Mouse (Mus musculus) forebrain, embryonic 11.5 days (tissue): ENCODE results near the gene Gm20388. TPM values are rescaled to one million over a fixed set of nuclear protein-coding genes. Genes with fewer than 3 reads are reported as not detected.
"Not testable (repeated sequence)": the region's sequence is repeated elsewhere in the genome, so short reads cannot be mapped to it uniquely, and the experiment has no call there.

Experiments used
- ATAC-seq: fragments of 200-750 bp; cut with Nextera tagmentation; replicated peaks from 2 replicates; pipeline ENCODE4 v1.8.0; 2017; ENCODE audit warnings: moderate TSS enrichment; ENCODE audit not compliant: low FRiP score
- DNase-seq: peaks from one replicate; pipeline ENCODE4 v3.0.0-alpha.2; 2017; ENCODE audit warnings: low spot score
- H3K27ac ChIP-seq: fragments of 300-500 bp; sonication (generic); 2 replicates; pipeline ENCODE4 v1.5.1; 2014; ENCODE audit warnings: low read depth, low read length
- H3K27me3 ChIP-seq: fragments of 300-500 bp; sonication (generic); 2 replicates; pipeline ENCODE4 v1.6.1; 2014; ENCODE audit warnings: mild to moderate bottlenecking, low read length, mixed read lengths; ENCODE audit not compliant: control insufficient read depth, insufficient read depth
- H3K36me3 ChIP-seq: fragments of 300-500 bp; sonication (generic); 2 replicates; pipeline ENCODE4 v1.6.1; 2014; ENCODE audit warnings: mild to moderate bottlenecking, low read length, moderate library complexity, mixed read lengths; ENCODE audit not compliant: control insufficient read depth, insufficient read depth
- H3K4me1 ChIP-seq: fragments of 300-500 bp; sonication (generic); replicated peaks from 2 replicates; pipeline ENCODE4 v1.6.1; 2014; ENCODE audit warnings: low read length, mixed read lengths; ENCODE audit not compliant: control insufficient read depth, insufficient read depth
- H3K4me2 ChIP-seq: fragments of 300-500 bp; sonication (generic); 2 replicates; pipeline ENCODE4 v1.6.1; 2014; ENCODE audit warnings: low read depth, mild to moderate bottlenecking, low read length, moderate library complexity, mixed read lengths; ENCODE audit not compliant: severe bottlenecking
- H3K4me3 ChIP-seq: fragments of 300-500 bp; sonication (generic); 2 replicates; pipeline ENCODE4 v1.5.1; 2014; ENCODE audit warnings: low read depth, low read length
- H3K9ac ChIP-seq: fragments of 300-500 bp; sonication (generic); 2 replicates; pipeline ENCODE4 v1.6.1; 2014; ENCODE audit warnings: low read length
- H3K9me3 ChIP-seq: fragments of 300-500 bp; sonication (generic); 2 replicates; pipeline ENCODE4 v1.6.1; 2016; ENCODE audit warnings: low read length, mixed read lengths; ENCODE audit not compliant: control insufficient read depth
- WGBS: fragments of 180-500 bp; shearing (Covaris S2); extraction: QIAGEN DNeasy Blood & Tissue Kit; methylation state at CpG from one replicate; pipeline ENCODE4 v1.1.7; 2014; 5-methylcytosine and 5-hydroxymethylcytosine counted together
- polyA plus RNA-seq: library from polyadenylated mRNA; unstranded; fragments of >200 nt; fragmentation: Nextera tagmentation; extraction: Ambion mirVana; gene quantifications from 2 replicates; pipeline ENCODE4 v1.2.1, GENCODE M21; 2014

Gm20388 gene
- polyA plus RNA-seq, 1 experiment from 2014 or later: not detected

GRCm38 (mm10) chr8:123257593-123257992, 3347.0 kb downstream of the Gm20388 start:
- 85% methylated on average over 8 of the region's 8 CpGs for WGBS
- peaks cover 12% of the 10 kb centered on the region for H3K4me1 ChIP-seq
- not testable (repeated sequence) for DNase-seq, ATAC-seq, H3K27ac ChIP-seq, H3K4me3 ChIP-seq, H3K9me3 ChIP-seq, H3K9ac ChIP-seq, H3K4me2 ChIP-seq, H3K27me3 ChIP-seq, H3K36me3 ChIP-seq

GRCm38 (mm10) chr8:123267926-123268656, 3357.4 kb downstream of the Gm20388 start:
- WGBS: 85% methylated on average over 14 of the region's 14 CpGs
- peaks cover 7% of the 10 kb centered on the region; the same call in 1 of the 2 replicates for H3K36me3 ChIP-seq
- no peaks in the 10 kb centered on the region for H3K4me1 ChIP-seq
- no peak overlapping the region for H3K9ac ChIP-seq
- ATAC-seq (no peak), DNase-seq (no peak)
- no peak overlapping the region for H3K4me3 ChIP-seq
- H3K9me3 ChIP-seq: no peaks in the 10 kb centered on the region
- no peak overlapping the region for H3K4me2 ChIP-seq
- H3K27ac ChIP-seq: no peak overlapping the region
- H3K27me3 ChIP-seq: no peaks in the 10 kb centered on the region

DNA sequence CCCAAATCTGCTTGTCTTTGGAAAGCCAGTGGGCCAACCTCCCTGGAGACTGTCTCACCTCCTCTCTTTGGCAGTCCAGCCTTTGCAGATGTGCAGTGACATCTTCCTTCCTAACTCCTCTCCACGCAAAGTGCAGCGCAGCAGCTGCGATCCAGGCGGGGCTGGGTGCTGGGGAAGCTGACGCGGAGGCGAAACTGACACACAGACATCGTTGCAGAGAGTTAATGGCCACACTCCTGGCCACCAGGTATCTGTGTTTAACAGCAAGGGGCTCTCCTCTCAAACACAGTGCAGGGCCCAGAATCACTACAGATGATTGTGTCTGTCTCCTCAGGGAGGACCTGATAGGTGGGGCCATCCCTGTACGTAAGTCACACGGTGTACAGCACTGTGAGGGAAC, 3360.5 kb downstream of the Gm20388 start:
- no peak for DNase-seq
- H3K4me2 ChIP-seq: no peak overlapping the region
- H3K4me3 ChIP-seq: no peak overlapping the region
- 90% methylated on average over 10 of the region's 10 CpGs for WGBS
- no peaks in the 10 kb centered on the region for H3K4me1 ChIP-seq
- no peak overlapping the region for H3K9ac ChIP-seq
- no peak overlapping the region for H3K27ac ChIP-seq
- ATAC-seq: no peak
- H3K36me3 ChIP-seq: no peaks in the 10 kb centered on the region; the same call in 1 of the 2 replicates
- no peaks in the 10 kb centered on the region for H3K9me3 ChIP-seq
- no peaks in the 10 kb centered on the region for H3K27me3 ChIP-seq

DNA sequence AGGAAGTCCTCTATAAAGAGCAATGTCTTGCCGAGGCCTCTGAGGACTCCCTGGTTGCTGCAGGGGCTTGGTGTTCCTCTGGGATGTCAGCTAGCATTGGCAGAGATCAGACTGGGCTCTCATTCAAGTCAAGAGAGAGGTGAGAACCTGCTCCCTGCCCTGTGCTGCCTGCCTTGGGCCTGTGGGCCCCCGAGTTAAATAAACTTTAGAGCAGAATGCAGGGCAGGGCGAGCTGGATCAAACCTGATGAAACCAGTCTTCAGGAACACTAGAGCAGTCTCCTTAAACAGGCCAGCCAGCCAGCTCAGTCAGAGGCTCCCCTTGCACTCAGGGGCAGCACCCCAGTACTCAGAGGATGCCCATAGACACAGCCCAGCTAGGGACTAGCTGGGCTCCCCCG, 3361.3 kb downstream of the Gm20388 start:
- 87% methylated on average over 4 of the region's 4 CpGs for WGBS
- H3K27me3 ChIP-seq: no peaks in the 10 kb centered on the region
- no peaks in the 10 kb centered on the region for H3K9me3 ChIP-seq
- DNase-seq (no peak), ATAC-seq (no peak)
- no peaks in the 10 kb centered on the region for H3K4me1 ChIP-seq
- H3K9ac ChIP-seq: no peak overlapping the region
- H3K4me3 ChIP-seq: no peak overlapping the region
- H3K4me2 ChIP-seq: no peak overlapping the region
- H3K27ac ChIP-seq: no peak overlapping the region
- H3K36me3 ChIP-seq: no peaks in the 10 kb centered on the region; the same call in 1 of the 2 replicates

DNA sequence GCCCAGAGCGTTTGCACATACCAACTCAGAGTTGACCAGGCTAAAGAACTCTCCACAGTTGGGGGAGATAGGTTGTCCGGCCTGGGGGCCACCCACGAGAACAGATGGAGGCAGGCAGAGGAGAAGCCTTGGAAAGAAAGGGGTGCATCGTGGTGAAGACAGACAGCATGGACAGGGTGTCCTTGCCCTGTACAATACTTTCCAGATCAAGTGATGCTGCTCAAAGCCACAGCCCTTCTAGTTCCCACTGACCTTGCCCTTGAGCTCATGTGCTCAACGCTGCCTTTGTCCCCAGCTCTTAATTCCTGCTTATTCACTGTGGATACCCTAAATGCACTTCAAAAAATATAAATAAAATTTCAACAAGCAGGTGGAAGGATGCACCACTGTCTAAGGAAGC, 3363.8 kb downstream of the Gm20388 start:
- no peak overlapping the region for H3K27ac ChIP-seq
- ATAC-seq (no peak), DNase-seq (no peak)
- 87% methylated on average over 5 of the region's 5 CpGs for WGBS
- no peaks in the 10 kb centered on the region; the same call in 1 of the 2 replicates for H3K36me3 ChIP-seq
- no peaks in the 10 kb centered on the region for H3K4me1 ChIP-seq
- no peak overlapping the region for H3K4me3 ChIP-seq
- H3K9ac ChIP-seq: no peak overlapping the region
- no peak overlapping the region for H3K4me2 ChIP-seq
- H3K9me3 ChIP-seq: no peaks in the 10 kb centered on the region
- H3K27me3 ChIP-seq: no peaks in the 10 kb centered on the region

GRCm38 (mm10) chr8:123275096-123275495, 3364.5 kb downstream of the Gm20388 start:
- ATAC-seq (no peak), DNase-seq (no peak)
- Histone ChIP-seq H3K27ac (no peak overlapping the region), H3K4me1 (no peaks in the 10 kb centered on the region), H3K4me2 (no peak overlapping the region), H3K9ac (no peak overlapping the region), H3K27me3 (no peaks in the 10 kb centered on the region), H3K9me3 (no peaks in the 10 kb centered on the region), H3K36me3 (no peaks in the 10 kb centered on the region), H3K4me3 (no peak overlapping the region)
- WGBS: 96% methylated on average over 12 of the region's 12 CpGs

- 81% methylated on average over 7 of the region's 7 CpGs for WGBS
- Histone ChIP-seq H3K4me3 (no peak overlapping the region), H3K9ac (no peak overlapping the region), H3K9me3 (no peaks in the 10 kb centered on the region), H3K27me3 (no peaks in the 10 kb centered on the region), H3K4me1 (no peaks in the 10 kb centered on the region), H3K36me3 (no peaks in the 10 kb centered on the region; the same call in 1 of the 2 replicates), H3K27ac (no peak overlapping the region), H3K4me2 (no peak overlapping the region)
- no peak for ATAC-seq
- no peak for DNase-seq
Measured at GRCm38 (mm10) chr8:123278445-123278844, 3367.8 kb downstream of the Gm20388 start.

- no peaks in the 10 kb centered on the region for H3K9me3 ChIP-seq
- H3K27me3 ChIP-seq: no peaks in the 10 kb centered on the region
- DNase-seq (no peak), ATAC-seq (no peak)
- H3K4me1 ChIP-seq: no peaks in the 10 kb centered on the region
- H3K36me3 ChIP-seq: no peaks in the 10 kb centered on the region; the same call in 1 of the 2 replicates
- no peak overlapping the region for H3K9ac ChIP-seq
- no peak overlapping the region for H3K4me3 ChIP-seq
- no peak overlapping the region for H3K4me2 ChIP-seq
- 95% methylated on average over 4 of the region's 4 CpGs for WGBS
- H3K27ac ChIP-seq: no peak overlapping the region
Measured at GRCm38 (mm10) chr8:123279828-123280227, 3369.2 kb downstream of the Gm20388 start.
